9 mouse cellular contexts compared by ENCODE assay signal in the genomic region with DNA sequence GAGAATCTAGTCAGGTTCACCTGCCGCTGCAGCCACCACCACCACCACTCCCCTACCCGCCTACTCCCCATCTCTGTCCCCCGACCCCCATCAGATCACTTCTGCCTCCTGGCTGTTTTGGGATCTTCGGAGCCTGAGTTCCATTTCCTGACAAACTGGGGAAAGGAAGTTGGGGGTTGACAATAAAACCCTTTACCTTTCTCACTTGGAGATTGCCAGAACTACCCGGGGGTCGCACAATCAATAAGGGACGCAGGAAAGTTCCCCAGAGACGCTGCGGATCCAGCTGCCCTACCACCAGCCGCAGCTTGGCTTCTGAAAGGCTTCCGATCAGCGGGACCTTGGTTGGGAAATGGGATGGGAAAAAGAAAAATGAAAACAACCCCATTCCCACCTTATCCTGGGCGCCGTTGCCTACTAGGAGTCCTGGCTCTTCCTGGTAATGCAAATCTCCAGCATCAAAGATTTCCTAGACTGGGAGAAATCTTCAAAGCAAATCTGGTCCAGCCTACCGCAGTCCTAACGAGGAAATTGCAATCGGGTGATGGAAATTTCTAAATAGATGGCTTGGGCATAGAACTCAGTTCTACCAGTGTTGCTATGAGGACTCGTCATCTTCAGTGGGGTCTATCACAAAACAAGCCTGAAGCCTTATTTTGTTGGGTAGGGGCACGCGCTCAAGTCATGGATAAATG. TPM values are rescaled to one million over a fixed set of nuclear protein-coding genes. Genes with fewer than 3 reads are reported as not detected.
DNase-seq lines count a peak whose midpoint lies in the region; ATAC-seq and TF ChIP-seq lines count a peak whose summit lies in the region.
"Had no signal": no experiment of that assay in that cellular context is flagged by ENCODE, and none has a peak within 500 bp of the region (broad histone marks: within the 10 kb centered on the region; RNA-seq: fewer than 3 reads in every experiment).

No protein-coding gene starts in this region.

- peak overlapping the region; percentile 75 for H3K4me2 ChIP-seq in hindbrain, embryonic 16.5 days (ENCODE audit: low read length)
- H3K4me2 ChIP-seq in midbrain, embryonic 16.5 days (ENCODE audit: low read length): peak overlapping the region; percentile 62

- peak overlapping the region; percentile 82 for H3K4me3 ChIP-seq in layer of hippocampus, adult 2 months
- H3K4me3 ChIP-seq in embryonic facial prominence, embryonic 10.5 days: peak overlapping the region; percentile 87
- H3K4me3 ChIP-seq in hindbrain, embryonic 16.5 days (ENCODE audit: low read length): peak overlapping the region; percentile 79
- H3K4me3 ChIP-seq in midbrain, embryonic 16.5 days (ENCODE audit: low read depth, low read length): peak overlapping the region; percentile 51

- no peak for DNase-seq in layer of hippocampus, adult 2 months (ENCODE audit: low spot score in 2 of 2)
- no peak for DNase-seq in layer of hippocampus, postnatal 25 days (ENCODE audit: extremely low spot score in 1 of 2, low spot score in 1 of 2)
- no peak for DNase-seq in embryonic facial prominence, embryonic 10.5 days (ENCODE audit: low spot score)
- DNase-seq in adipocyte (ENCODE audit: low spot score): no peak
- no peak for DNase-seq in left cerebral cortex, postnatal 4 days
- DNase-seq in gastrocnemius, postnatal 14 days: no peak

- peak; percentile 27; the same call in 1 of the 2 replicates for TF ChIP-seq CTCF in layer of hippocampus, adult 2 months (conservative IDR thresholded peaks at IDR 0.05)

- ATAC-seq in hindbrain, embryonic 16.5 days: peak; percentile 0; the same call in 1 of the 2 replicates
- ATAC-seq in midbrain, embryonic 16.5 days: no peak

- 17% methylated on average over 20 of the region's 20 CpGs for WGBS in embryonic facial prominence, embryonic 10.5 days
- 11% methylated on average over 20 of the region's 20 CpGs for WGBS in hindbrain, embryonic 16.5 days
- WGBS in midbrain, embryonic 16.5 days: 14% methylated on average over 20 of the region's 20 CpGs

- intact Hi-C loops in left cerebral cortex, postnatal 4 days (cut with DNase I): no loop called here
- intact Hi-C loops in gastrocnemius, postnatal 14 days (cut with DNase I; ENCODE audit: low total_unique reads): no loop called here

- H3K4me1 ChIP-seq in embryonic facial prominence, embryonic 10.5 days: peaks cover 23% of the 10 kb centered on the region
- H3K4me1 ChIP-seq in hindbrain, embryonic 16.5 days (ENCODE audit: control insufficient read depth, insufficient read depth, low read depth, low read length): peaks cover 16% of the 10 kb centered on the region
- peaks cover 18% of the 10 kb centered on the region for H3K4me1 ChIP-seq in midbrain, embryonic 16.5 days (ENCODE audit: control insufficient read depth, insufficient read depth, low read length)

- H3K9ac ChIP-seq in hindbrain, embryonic 16.5 days (ENCODE audit: low read depth, low read length): peak overlapping the region; percentile 77
- H3K9ac ChIP-seq in midbrain, embryonic 16.5 days (ENCODE audit: low read depth, low read length): peak overlapping the region; percentile 70

- H3K27me3 ChIP-seq in embryonic facial prominence, embryonic 10.5 days (replicated peaks; ENCODE audit: low read depth, poor library complexity, severe bottlenecking): no peaks in the 10 kb centered on the region
- H3K27me3 ChIP-seq in hindbrain, embryonic 16.5 days (replicated peaks; ENCODE audit: control insufficient read depth, insufficient read depth, low read length): no peaks in the 10 kb centered on the region
- H3K27me3 ChIP-seq in midbrain, embryonic 16.5 days (ENCODE audit: control insufficient read depth, insufficient read depth, low read depth, low read length): no peaks in the 10 kb centered on the region

- peak overlapping the region; percentile 87 for H3K27ac ChIP-seq in layer of hippocampus, adult 2 months
- H3K27ac ChIP-seq in embryonic facial prominence, embryonic 10.5 days (replicated peaks): peak overlapping the region; percentile 80
- H3K27ac ChIP-seq in hindbrain, embryonic 16.5 days (ENCODE audit: low read depth, low read length): peak overlapping the region; percentile 79
- H3K27ac ChIP-seq in midbrain, embryonic 16.5 days (ENCODE audit: low read length): peak overlapping the region; percentile 87

- peaks cover 42% of the 10 kb centered on the region for H3K36me3 ChIP-seq in embryonic facial prominence, embryonic 10.5 days (replicated peaks)
- H3K36me3 ChIP-seq in hindbrain, embryonic 16.5 days (ENCODE audit: control insufficient read depth, insufficient read depth, low read length): peaks cover 7% of the 10 kb centered on the region
- peaks cover 13% of the 10 kb centered on the region for H3K36me3 ChIP-seq in midbrain, embryonic 16.5 days (ENCODE audit: control insufficient read depth, insufficient read depth, low read length)

- no peaks in the 10 kb centered on the region for H3K9me3 ChIP-seq in embryonic facial prominence, embryonic 10.5 days
- no peaks in the 10 kb centered on the region for H3K9me3 ChIP-seq in hindbrain, embryonic 16.5 days (ENCODE audit: control insufficient read depth, low read length)
- H3K9me3 ChIP-seq in midbrain, embryonic 16.5 days (replicated peaks; ENCODE audit: control insufficient read depth, low read length, poor library complexity, severe bottlenecking): no peaks in the 10 kb centered on the region

RNA-seq across cellular contexts. Expression of a gene that starts 0.8 kb away (rescaled TPM):
- 10 to 100 TPM; 17.6 to 18.4 TPM for total RNA-seq in layer of hippocampus, adult 2 months (2021)
- 10 to 100 TPM; 17.9 to 19.7 TPM for total RNA-seq in layer of hippocampus, postnatal 25 days (2021)
- 14.6 and 15.1 TPM in 2 replicates for polyA plus RNA-seq in embryonic facial prominence, embryonic 10.5 days (2016; fragmentation: Nextera tagmentation; extraction: Ambion mirVana)
- polyA plus RNA-seq in hindbrain, embryonic 16.5 days (2015; fragmentation: Nextera tagmentation; extraction: Ambion mirVana): 24.0 and 26.3 TPM in 2 replicates
- polyA plus RNA-seq in midbrain, embryonic 16.5 days (2015; fragmentation: Nextera tagmentation; extraction: Ambion mirVana): 24.9 and 28.8 TPM in 2 replicates
- 10 to 100 TPM; 17.6 to 19.9 TPM for total RNA-seq in left cerebral cortex, postnatal 4 days (2021)
- total RNA-seq in gastrocnemius, postnatal 14 days (2021): 1 to 10 TPM; 3.1 to 4.2 TPM

RNA-seq across cellular contexts. Expression of a gene that starts 1.2 kb away (rescaled TPM):
- total RNA-seq in layer of hippocampus, adult 2 months (2021): 10 to 100 TPM; 76.0 to 80.5 TPM
- 10 to 100 TPM; 72.4 to 84.8 TPM for total RNA-seq in layer of hippocampus, postnatal 25 days (2021)
- 178 and 189 TPM in 2 replicates for polyA plus RNA-seq in embryonic facial prominence, embryonic 10.5 days (2016; fragmentation: Nextera tagmentation; extraction: Ambion mirVana)
- polyA plus RNA-seq in hindbrain, embryonic 16.5 days (2015; fragmentation: Nextera tagmentation; extraction: Ambion mirVana): 107 and 110 TPM in 2 replicates
- polyA plus RNA-seq in midbrain, embryonic 16.5 days (2015; fragmentation: Nextera tagmentation; extraction: Ambion mirVana): 105 TPM in 2 replicates
- total RNA-seq in left cerebral cortex, postnatal 4 days (2021): 100 to 1,000 TPM; 126 to 130 TPM
- 10 to 100 TPM; 62.3 to 66.5 TPM for total RNA-seq in gastrocnemius, postnatal 14 days (2021)

RNA-seq across cellular contexts. Expression of a gene that starts 17.6 kb away (rescaled TPM):
- total RNA-seq in layer of hippocampus, adult 2 months (2021): 1 to 10 TPM in 1 of 2 experiments, under 1 TPM in 1; 0.87 to 1.2 TPM
- under 1 TPM; 0.37 to 0.77 TPM for total RNA-seq in layer of hippocampus, postnatal 25 days (2021)
- polyA plus RNA-seq in embryonic facial prominence, embryonic 10.5 days (2016; fragmentation: Nextera tagmentation; extraction: Ambion mirVana): 1.4 and 1.6 TPM in 2 replicates
- 2.0 and 2.9 TPM in 2 replicates for polyA plus RNA-seq in hindbrain, embryonic 16.5 days (2015; fragmentation: Nextera tagmentation; extraction: Ambion mirVana)
- 4.0 and 4.8 TPM in 2 replicates for polyA plus RNA-seq in midbrain, embryonic 16.5 days (2015; fragmentation: Nextera tagmentation; extraction: Ambion mirVana)
- total RNA-seq in left cerebral cortex, postnatal 4 days (2021): 10 to 100 TPM; 22.7 to 25.8 TPM
- under 1 TPM in 1 of 2 experiments, not detected in 1; 0.09 TPM for total RNA-seq in gastrocnemius, postnatal 14 days (2021)
- total RNA-seq: gastrocnemius, adult 18-20 months had no signal

RNA-seq across cellular contexts. Expression of a gene that starts 27.9 kb away (rescaled TPM):
- 100 to 1,000 TPM; 159 to 162 TPM for total RNA-seq in layer of hippocampus, adult 2 months (2021)
- 100 to 1,000 TPM; 157 to 164 TPM for total RNA-seq in layer of hippocampus, postnatal 25 days (2021)
- polyA plus RNA-seq in embryonic facial prominence, embryonic 10.5 days (2016; fragmentation: Nextera tagmentation; extraction: Ambion mirVana): 5.2 and 6.2 TPM in 2 replicates
- 9.4 and 12.3 TPM in 2 replicates for polyA plus RNA-seq in hindbrain, embryonic 16.5 days (2015; fragmentation: Nextera tagmentation; extraction: Ambion mirVana)
- 10.6 TPM in 2 replicates for polyA plus RNA-seq in midbrain, embryonic 16.5 days (2015; fragmentation: Nextera tagmentation; extraction: Ambion mirVana)
- 100 to 1,000 TPM; 102 to 106 TPM for total RNA-seq in left cerebral cortex, postnatal 4 days (2021)
- 10 to 100 TPM; 12.1 to 14.2 TPM for total RNA-seq in gastrocnemius, postnatal 14 days (2021)

RNA-seq across cellular contexts. Expression of a gene that starts 28.7 kb away (rescaled TPM):
- total RNA-seq in layer of hippocampus, adult 2 months (2021): 10 to 100 TPM; 12.5 to 13.1 TPM
- 10 to 100 TPM; 13.2 to 14.2 TPM for total RNA-seq in layer of hippocampus, postnatal 25 days (2021)
- 15.9 and 18.0 TPM in 2 replicates for polyA plus RNA-seq in embryonic facial prominence, embryonic 10.5 days (2016; fragmentation: Nextera tagmentation; extraction: Ambion mirVana)
- 16.4 and 17.7 TPM in 2 replicates for polyA plus RNA-seq in hindbrain, embryonic 16.5 days (2015; fragmentation: Nextera tagmentation; extraction: Ambion mirVana)
- 18.2 and 21.1 TPM in 2 replicates for polyA plus RNA-seq in midbrain, embryonic 16.5 days (2015; fragmentation: Nextera tagmentation; extraction: Ambion mirVana)
- 10 to 100 TPM; 17.7 to 18.9 TPM for total RNA-seq in left cerebral cortex, postnatal 4 days (2021)
- 1 to 10 TPM; 3.2 TPM for total RNA-seq in gastrocnemius, postnatal 14 days (2021)

Comparison
In these comparisons a context has a peak if more than half of its experiments do, and no peak if none do; other contexts are left out.
1. RNA of a gene that starts 17.6 kb away (total RNA-seq): 22.7 to 25.8 TPM in left cerebral cortex, postnatal 4 days; 0.87 to 1.2 TPM in layer of hippocampus, adult 2 months, 0.37 to 0.77 TPM in layer of hippocampus, postnatal 25 days and 0.09 TPM in gastrocnemius, postnatal 14 days; every median in the first group is over 10 times any median in the second.
2. Peak in every context shown above with its lines, with median percentiles within 50 percentile points of each other: H3K27ac ChIP-seq and H3K4me3 ChIP-seq.